Mouse (Mus musculus): Measurements from ENCODE around the gene Adprhl2. TPM values are rescaled to one million over a fixed set of nuclear protein-coding genes. Genes with fewer than 3 reads are reported as not detected.

Gene Adprhl2
- 10 to 100 TPM; 20.3 to 33.8 TPM for polyA plus RNA-seq (2017; shearing (Covaris generic))

- ATAC-seq, result peak; percentile 97
Measured at GRCm38 (mm10) chr4:126321111-126321853, at the start of gene Adprhl2. Gene Adprhl2 (minus strand): TSS chr4:126321703.

GRCm38 (mm10) chr4:126360069-126360468 lies 38.6 kb upstream of the Adprhl2 start:
- no peak for ATAC-seq

GRCm38 (mm10) chr4:126343451-126343850 lies 21.9 kb upstream of the Adprhl2 start:
- no peak for ATAC-seq

- ATAC-seq, result no peak
Measured at GRCm38 (mm10) chr4:126339461-126339860, 18.0 kb upstream of the Adprhl2 start.

- ATAC-seq, result no peak
Measured at GRCm38 (mm10) chr4:126332358-126332757, 10.9 kb upstream of the Adprhl2 start.

GRCm38 (mm10) chr4:126331751-126332150 lies 10.2 kb upstream of the Adprhl2 start:
- ATAC-seq, result no peak

GRCm38 (mm10) chr4:126330295-126330694 lies 8.8 kb upstream of the Adprhl2 start:
- no peak for ATAC-seq

GRCm38 (mm10) chr4:126326036-126326435 lies 4.5 kb upstream of the Adprhl2 start:
- ATAC-seq, result no peak

GRCm38 (mm10) chr4:126325281-126325861 lies 3.9 kb upstream of the Adprhl2 start, which contains the start of gene Tekt2:
Gene Tekt2 (minus strand): TSS chr4:126325688.
- ATAC-seq, result no peak

GRCm38 (mm10) chr4:126324861-126325260 lies 3.4 kb upstream of the Adprhl2 start:
- ATAC-seq, result no peak

- no peak for ATAC-seq
Measured at GRCm38 (mm10) chr4:126322646-126323045, 1.1 kb upstream of the Adprhl2 start.

- peak; percentile 1 for ATAC-seq
Measured at GRCm38 (mm10) chr4:126321854-126322511, 480 bp upstream of the Adprhl2 start.

- ATAC-seq, result no peak
Measured at GRCm38 (mm10) chr4:126319806-126320205, 1.7 kb downstream of the Adprhl2 start.

GRCm38 (mm10) chr4:126316443-126317040 lies 5.0 kb downstream of the Adprhl2 start:
- ATAC-seq, result no peak

- ATAC-seq, result no peak
Measured at GRCm38 (mm10) chr4:126315931-126316330, 5.6 kb downstream of the Adprhl2 start.

- no peak for ATAC-seq
Measured at GRCm38 (mm10) chr4:126314393-126314792, 7.1 kb downstream of the Adprhl2 start.

- no peak for ATAC-seq
Measured at GRCm38 (mm10) chr4:126313202-126313601, 8.3 kb downstream of the Adprhl2 start.

- ATAC-seq, result no peak
Measured at GRCm38 (mm10) chr4:126311566-126312200, 9.8 kb downstream of the Adprhl2 start.

- no peak for ATAC-seq
Measured at GRCm38 (mm10) chr4:126310344-126310743, 11.2 kb downstream of the Adprhl2 start.

- peak; percentile 67 for ATAC-seq
Measured at GRCm38 (mm10) chr4:126309922-126310309, 11.6 kb downstream of the Adprhl2 start.

GRCm38 (mm10) chr4:126309211-126309921 lies 12.1 kb downstream of the Adprhl2 start:
- no peak for ATAC-seq

- no peak for ATAC-seq
Measured at GRCm38 (mm10) chr4:126306827-126307226, 14.7 kb downstream of the Adprhl2 start.
